Mouse (Mus musculus) forebrain, embryonic 15.5 days (tissue): ENCODE results near the gene Xrcc3. TPM values are rescaled to one million over a fixed set of nuclear protein-coding genes. Genes with fewer than 3 reads are reported as not detected.

Experiments
- ATAC-seq: fragments of 200-750 bp; cut with Nextera tagmentation; replicated peaks from 2 replicates; pipeline ENCODE4 v1.8.0; 2017; ENCODE audit warnings: mild to moderate bottlenecking, moderate TSS enrichment, moderate library complexity
- H3K27ac ChIP-seq: fragments of 300-500 bp; sonication (generic); replicated peaks from 2 replicates; pipeline ENCODE4 v1.5.1; 2015; ENCODE audit warnings: mild to moderate bottlenecking, inconsistent platforms
- H3K27me3 ChIP-seq: fragments of 300-500 bp; sonication (generic); 2 replicates; pipeline ENCODE4 v1.6.1; 2015; ENCODE audit warnings: inconsistent platforms
- H3K36me3 ChIP-seq: fragments of 300-500 bp; sonication (generic); 2 replicates; pipeline ENCODE4 v1.6.1; 2015; ENCODE audit warnings: mild to moderate bottlenecking, inconsistent platforms
- H3K4me1 ChIP-seq: fragments of 300-500 bp; sonication (generic); 2 replicates; pipeline ENCODE4 v1.6.1; 2015; ENCODE audit warnings: inconsistent platforms
- H3K4me2 ChIP-seq: fragments of 300-500 bp; sonication (generic); replicated peaks from 2 replicates; pipeline ENCODE4 v1.6.1; 2015; ENCODE audit warnings: mild to moderate bottlenecking, inconsistent platforms
- H3K4me3 ChIP-seq: fragments of 300-500 bp; sonication (generic); 2 replicates; pipeline ENCODE4 v1.5.1; 2015; ENCODE audit warnings: mild to moderate bottlenecking, inconsistent platforms
- H3K9ac ChIP-seq: fragments of 300-500 bp; sonication (generic); replicated peaks from 2 replicates; pipeline ENCODE4 v1.6.1; 2015; ENCODE audit warnings: mild to moderate bottlenecking, inconsistent platforms
- H3K9me3 ChIP-seq: fragments of 300-500 bp; sonication (generic); 2 replicates; pipeline ENCODE4 v1.6.1; 2016; ENCODE audit warnings: inconsistent platforms
- WGBS: fragments of 180-500 bp; shearing (Covaris S2); methylation state at CpG from one replicate; pipeline ENCODE4 v1.1.7; 2015; ENCODE audit warnings: mixed read lengths; 5-methylcytosine and 5-hydroxymethylcytosine counted together
- polyA plus RNA-seq: library from polyadenylated mRNA; unstranded; fragments of >200 nt; fragmentation: Nextera tagmentation; extraction: Ambion mirVana; gene quantifications from 2 replicates; pipeline ENCODE4 v1.2.1, GENCODE M21; 2015

Xrcc3 gene
- polyA plus RNA-seq, 1 experiment from 2014 or later, result 4.5 TPM

- Histone ChIP-seq H3K36me3 (peaks cover 63% of the 10 kb centered on the region), H3K4me3 (no peak overlapping the region), H3K9me3 (no peaks in the 10 kb centered on the region), H3K4me2 (no peak overlapping the region), H3K27me3 (no peaks in the 10 kb centered on the region), H3K4me1 (peaks cover 9% of the 10 kb centered on the region), H3K27ac (no peak overlapping the region), H3K9ac (no peak overlapping the region)
- WGBS, result 81% methylated on average over 5 of the region's 5 CpGs
- ATAC-seq, result no peak
These were observed 19.0 kb upstream of the Xrcc3 start for GRCm38 (mm10) chr12:111832643-111833042.

DNA sequence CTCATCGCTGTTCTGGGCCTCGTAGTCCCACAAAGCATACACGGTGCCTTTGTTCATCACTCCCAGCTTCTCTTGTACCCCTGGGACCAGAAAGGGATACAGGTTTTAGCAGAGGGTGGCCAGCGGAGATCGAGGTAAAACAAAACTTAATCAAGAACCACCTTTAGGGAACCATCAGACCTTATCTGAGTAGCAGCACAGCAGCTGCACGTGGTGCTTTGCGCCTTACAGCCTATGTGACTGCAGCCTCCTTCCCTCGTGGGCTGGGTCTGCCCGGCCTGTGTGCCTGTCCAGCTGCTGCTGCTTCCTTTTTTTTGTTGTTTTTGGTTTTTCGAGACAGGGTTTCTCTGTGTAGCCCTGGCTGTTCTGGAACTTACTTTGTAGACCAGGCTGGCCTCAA is 16.7 kb upstream of the Xrcc3 start:
- Histone ChIP-seq H3K9ac (no peak overlapping the region), H3K4me3 (no peak overlapping the region), H3K27me3 (no peaks in the 10 kb centered on the region), H3K4me1 (peaks cover 9% of the 10 kb centered on the region), H3K27ac (no peak overlapping the region), H3K4me2 (no peak overlapping the region), H3K36me3 (peaks cover 77% of the 10 kb centered on the region), H3K9me3 (no peaks in the 10 kb centered on the region)
- 87% methylated on average over 10 of the region's 10 CpGs for WGBS
- ATAC-seq, result no peak

DNA sequence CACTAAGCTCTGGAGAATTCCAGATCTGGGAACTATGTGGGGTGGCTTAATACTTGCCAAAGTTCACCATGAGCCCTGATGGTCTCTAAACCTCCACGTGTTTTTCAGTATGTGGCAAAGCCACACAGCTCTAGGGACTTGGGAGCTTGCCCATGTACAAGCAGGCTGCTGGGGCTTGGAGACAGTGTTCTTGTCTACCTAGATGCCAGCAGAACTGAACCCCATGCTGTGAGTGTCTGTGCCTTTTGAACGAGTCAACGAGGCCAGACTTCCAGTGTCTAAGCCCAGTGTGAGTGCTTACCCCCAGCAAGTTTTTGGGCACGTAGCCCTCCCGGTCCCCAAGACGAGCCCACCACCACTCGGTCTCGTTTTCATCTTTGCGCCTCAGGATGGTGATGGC is 16.3 kb upstream of the Xrcc3 start:
- no peak for ATAC-seq
- H3K4me2 ChIP-seq, result no peak overlapping the region
- H3K4me3 ChIP-seq, result no peak overlapping the region
- H3K36me3 ChIP-seq, result peaks cover 78% of the 10 kb centered on the region
- peak overlapping the region; percentile 67 for H3K27ac ChIP-seq
- no peak overlapping the region for H3K9ac ChIP-seq
- H3K4me1 ChIP-seq, result peaks cover 9% of the 10 kb centered on the region
- no peaks in the 10 kb centered on the region for H3K27me3 ChIP-seq
- no peaks in the 10 kb centered on the region for H3K9me3 ChIP-seq
- WGBS, result 76% methylated on average over 9 of the region's 9 CpGs

- Histone ChIP-seq H3K27ac (peak overlapping the region; percentile 67), H3K27me3 (no peaks in the 10 kb centered on the region), H3K4me3 (no peak overlapping the region), H3K9me3 (no peaks in the 10 kb centered on the region), H3K4me2 (no peak overlapping the region), H3K4me1 (peaks cover 9% of the 10 kb centered on the region), H3K9ac (no peak overlapping the region), H3K36me3 (peaks cover 74% of the 10 kb centered on the region)
- 53% methylated on average over 5 of the region's 5 CpGs for WGBS
- no peak for ATAC-seq
These were observed 15.8 kb upstream of the Xrcc3 start for GRCm38 (mm10) chr12:111829447-111829846.

DNA sequence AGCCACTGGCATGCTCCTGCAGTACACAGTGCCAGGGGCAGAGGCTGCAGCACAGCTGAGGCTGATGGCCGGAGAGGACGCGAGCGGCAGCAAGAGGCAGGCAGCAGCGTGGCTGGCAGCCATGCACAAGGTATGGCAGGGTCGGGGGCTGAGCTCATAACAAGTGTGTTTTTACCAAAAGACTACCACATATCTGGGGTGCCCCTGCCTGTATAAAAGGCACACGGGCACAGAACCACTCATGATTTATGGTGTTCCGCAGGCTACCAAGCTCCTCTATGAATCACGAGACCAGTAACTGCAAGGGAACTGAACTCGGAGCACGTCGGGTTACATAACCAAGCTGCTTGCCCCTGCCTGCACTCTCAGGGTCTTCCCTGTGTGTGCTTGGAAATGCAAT is 13.9 kb upstream of the Xrcc3 start:
- WGBS, result 95% methylated on average over 12 of the region's 12 CpGs
- peaks cover 63% of the 10 kb centered on the region for H3K36me3 ChIP-seq

DNA sequence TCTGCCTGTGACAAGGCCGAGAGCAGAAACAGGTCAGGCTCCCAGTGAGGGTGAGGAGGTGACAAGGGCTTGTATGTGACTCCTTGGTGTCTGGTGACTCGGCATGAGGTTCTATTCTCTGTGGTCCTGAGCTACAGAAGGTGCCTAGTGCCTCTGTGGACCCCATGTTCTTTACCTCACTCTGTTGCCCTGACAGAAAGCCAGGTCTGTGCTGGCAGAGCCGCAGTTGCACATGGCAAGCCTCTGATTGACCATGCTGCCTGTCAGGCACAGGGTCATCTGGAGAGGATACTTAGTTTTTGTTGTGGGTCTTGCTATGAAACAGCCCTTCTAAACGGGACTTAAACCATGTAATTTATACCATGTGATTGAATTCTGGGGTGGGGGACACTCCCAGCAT is 8.3 kb upstream of the Xrcc3 start:
- Histone ChIP-seq H3K9me3 (no peaks in the 10 kb centered on the region), H3K27me3 (no peaks in the 10 kb centered on the region), H3K4me1 (0 out of 2 replicates have a peak, but pooled peaks cover 2% of the 10 kb centered on the region), H3K4me3 (no peak overlapping the region), H3K9ac (no peak overlapping the region), H3K27ac (no peak overlapping the region), H3K4me2 (no peak overlapping the region), H3K36me3 (peaks cover 21% of the 10 kb centered on the region)
- 82% methylated on average over 4 of the region's 4 CpGs for WGBS
- no peak for ATAC-seq

More for the DNA sequence above, 13.9 kb upstream of the Xrcc3 start:
- Histone ChIP-seq H3K4me1 (peaks cover 9% of the 10 kb centered on the region), H3K27ac (no peak overlapping the region), H3K4me3 (no peak overlapping the region), H3K9me3 (no peaks in the 10 kb centered on the region), H3K27me3 (no peaks in the 10 kb centered on the region), H3K4me2 (no peak overlapping the region), H3K9ac (no peak overlapping the region)
- no peak for ATAC-seq

GRCm38 (mm10) chr12:111820708-111821107 is 7.0 kb upstream of the Xrcc3 start:
- no peak for ATAC-seq
- WGBS, result 90% methylated on average over 7 of the region's 7 CpGs

DNA sequence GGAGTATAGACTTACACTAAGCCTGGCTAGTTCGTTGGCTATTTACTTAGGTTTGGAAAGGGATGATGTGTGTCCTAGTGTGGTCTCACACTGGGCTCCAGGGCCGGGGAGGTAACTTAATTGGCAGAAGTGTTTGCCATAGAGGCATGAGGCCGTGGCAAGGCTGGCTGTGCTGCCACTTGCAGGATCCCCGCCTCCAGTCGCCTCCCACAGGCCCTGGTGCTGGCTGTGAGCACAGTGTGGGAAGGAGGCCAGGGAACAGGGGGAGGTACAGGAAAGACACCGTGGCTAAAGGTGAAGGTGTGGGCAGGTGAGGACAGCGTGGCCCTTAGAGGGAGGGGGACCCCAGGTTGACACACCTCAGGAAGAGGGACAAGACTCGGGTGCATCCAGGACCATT is 6.3 kb upstream of the Xrcc3 start:
- no peaks in the 10 kb centered on the region for H3K9me3 ChIP-seq
- H3K4me1 ChIP-seq, result peaks cover 20% of the 10 kb centered on the region
- peaks cover 6% of the 10 kb centered on the region for H3K36me3 ChIP-seq
- no peak overlapping the region for H3K4me2 ChIP-seq
- H3K27ac ChIP-seq, result no peak overlapping the region
- no peaks in the 10 kb centered on the region for H3K27me3 ChIP-seq
- no peak overlapping the region for H3K9ac ChIP-seq
- ATAC-seq, result no peak
- no peak overlapping the region for H3K4me3 ChIP-seq
- WGBS, result 75% methylated on average over 8 of the region's 8 CpGs

More at GRCm38 (mm10) chr12:111820708-111821107, 7.0 kb upstream of the Xrcc3 start:
- Histone ChIP-seq H3K4me1 (peaks cover 12% of the 10 kb centered on the region), H3K27me3 (no peaks in the 10 kb centered on the region), H3K9me3 (no peaks in the 10 kb centered on the region), H3K9ac (no peak overlapping the region), H3K4me3 (no peak overlapping the region), H3K27ac (no peak overlapping the region), H3K4me2 (no peak overlapping the region), H3K36me3 (peaks cover 11% of the 10 kb centered on the region)

GRCm38 (mm10) chr12:111817991-111818390 is 4.3 kb upstream of the Xrcc3 start:
- Histone ChIP-seq H3K9ac (no peak overlapping the region), H3K4me3 (no peak overlapping the region), H3K27me3 (no peaks in the 10 kb centered on the region), H3K27ac (no peak overlapping the region), H3K4me2 (no peak overlapping the region), H3K36me3 (no peaks in the 10 kb centered on the region), H3K4me1 (peaks cover 32% of the 10 kb centered on the region), H3K9me3 (no peaks in the 10 kb centered on the region)
- ATAC-seq, result no peak
- WGBS, result 92% methylated on average over 8 of the region's 8 CpGs

DNA sequence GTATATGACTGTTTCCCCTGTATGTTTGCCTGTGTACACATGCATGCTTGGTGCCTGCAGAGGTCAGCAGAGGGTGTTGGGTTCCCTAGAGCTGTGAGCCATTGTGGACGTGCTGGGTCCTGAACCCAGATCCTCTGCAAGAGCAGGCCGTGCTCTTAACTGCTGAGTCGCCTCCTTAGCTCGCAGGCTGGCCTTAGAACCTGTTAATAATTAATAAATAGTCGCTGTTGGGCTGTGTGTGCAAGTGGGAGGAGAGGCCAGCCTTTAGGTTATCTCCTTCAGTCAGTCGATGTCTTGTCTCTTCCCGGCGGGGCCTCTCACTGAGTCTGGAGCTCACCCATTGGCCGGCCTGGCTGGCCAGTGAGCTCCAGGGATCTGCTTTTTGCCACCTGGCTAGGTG is 3.3 kb upstream of the Xrcc3 start:
- Histone ChIP-seq H3K27me3 (no peaks in the 10 kb centered on the region), H3K9me3 (no peaks in the 10 kb centered on the region), H3K9ac (no peak overlapping the region), H3K36me3 (no peaks in the 10 kb centered on the region), H3K4me1 (peaks cover 38% of the 10 kb centered on the region), H3K4me2 (no peak overlapping the region), H3K27ac (no peak overlapping the region), H3K4me3 (no peak overlapping the region)
- 84% methylated on average over 9 of the region's 9 CpGs for WGBS
- ATAC-seq, result no peak

- no peak overlapping the region for H3K27ac ChIP-seq
- no peaks in the 10 kb centered on the region for H3K27me3 ChIP-seq
- no peak overlapping the region for H3K4me3 ChIP-seq
- H3K9ac ChIP-seq, result no peak overlapping the region
- H3K9me3 ChIP-seq, result no peaks in the 10 kb centered on the region
- H3K36me3 ChIP-seq, result no peaks in the 10 kb centered on the region
- H3K4me1 ChIP-seq, result peaks cover 38% of the 10 kb centered on the region
- H3K4me2 ChIP-seq, result no peak overlapping the region
- 68% methylated on average over 13 of the region's 13 CpGs for WGBS
- no peak for ATAC-seq
These were observed 2.9 kb upstream of the Xrcc3 start for GRCm38 (mm10) chr12:111816528-111816927.

DNA sequence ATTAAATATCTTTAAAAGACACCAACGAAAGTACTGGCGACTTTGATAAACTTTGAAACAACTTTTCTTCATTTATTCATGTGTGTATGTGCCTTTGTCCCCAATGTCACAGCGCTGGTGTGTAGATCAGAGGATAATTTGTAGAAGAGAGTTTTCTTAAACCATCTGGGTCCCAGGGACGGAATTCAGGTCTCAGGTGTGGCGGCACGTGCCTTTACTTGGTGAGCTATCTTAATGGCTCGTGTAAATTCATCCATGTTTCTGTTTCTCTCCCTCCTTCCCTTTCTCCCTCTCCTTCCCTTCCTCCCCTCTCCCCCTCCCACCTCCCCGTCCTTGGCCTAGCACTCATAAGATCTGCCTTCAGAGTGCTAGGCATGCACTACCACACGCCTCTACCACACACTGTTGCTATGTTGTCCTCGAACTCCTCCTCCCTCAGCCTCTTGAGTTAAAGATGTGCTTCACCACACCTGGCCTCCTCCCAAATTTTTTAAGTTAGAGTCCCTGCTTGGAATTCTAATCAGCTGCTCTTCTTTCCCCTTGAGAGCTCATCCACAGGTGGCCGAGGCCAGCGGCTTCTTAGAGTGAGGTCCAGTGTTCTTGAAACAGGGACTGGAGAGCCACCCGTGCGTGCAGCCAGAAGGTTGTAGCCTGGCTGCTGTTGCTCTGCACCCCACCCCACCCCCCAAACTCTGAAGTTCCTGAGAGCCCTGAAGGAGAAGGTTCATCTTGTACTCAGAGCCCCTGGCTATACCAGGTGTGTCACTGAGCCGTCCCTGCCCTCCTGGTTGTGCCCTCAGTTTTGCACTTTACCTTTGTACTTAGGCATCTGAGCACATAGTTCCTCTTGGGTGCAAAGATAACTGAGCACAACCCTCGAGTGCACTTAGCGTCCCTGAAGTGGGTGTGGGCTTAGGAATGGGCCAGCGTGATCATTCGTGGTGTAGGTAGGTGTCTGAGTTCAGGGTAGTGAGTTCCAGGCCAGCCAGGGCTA is 1.4 kb upstream of the Xrcc3 start:
- no peaks in the 10 kb centered on the region for H3K36me3 ChIP-seq
- no peak overlapping the region for H3K27ac ChIP-seq

More for the DNA sequence above, 1.4 kb upstream of the Xrcc3 start:
- peaks cover 38% of the 10 kb centered on the region for H3K4me1 ChIP-seq
- peak overlapping the region; percentile 95 for H3K4me2 ChIP-seq
- H3K9me3 ChIP-seq, result no peaks in the 10 kb centered on the region
- peak overlapping the region; percentile 79 for H3K9ac ChIP-seq
- H3K27me3 ChIP-seq, result no peaks in the 10 kb centered on the region
- WGBS, result 27% methylated on average over 19 of the region's 19 CpGs
- no peak for ATAC-seq
- H3K4me3 ChIP-seq, result peak overlapping the region; percentile 93
